Mouse (Mus musculus): ENCODE data around the gene Parl. TPM values are rescaled to one million over a fixed set of nuclear protein-coding genes. Genes with fewer than 3 reads are reported as not detected.

Parl gene
- 49.0 and 49.9 TPM in 2 replicates for polyA plus RNA-seq (2021; fragmentation: Nextera tagmentation)
- long read RNA-seq, experiment 1, transcript Parl-201 (10 exons, 1,348 nt), result major isoform, 45 of 53 reads
- long read RNA-seq, experiment 1, partial matches to known transcripts, result 4 of 53 reads
- long read RNA-seq, experiment 1, other reads (novel, unspliced or antisense), result 3 of 53 reads
- long read RNA-seq, experiment 2, transcript Parl-201 (10 exons, 1,348 nt), result major isoform, 85 of 100 reads
- long read RNA-seq, experiment 2, partial matches to known transcripts, result 3 of 100 reads
- long read RNA-seq, experiment 2, other reads (novel, unspliced or antisense), result 9 of 100 reads

DNA sequence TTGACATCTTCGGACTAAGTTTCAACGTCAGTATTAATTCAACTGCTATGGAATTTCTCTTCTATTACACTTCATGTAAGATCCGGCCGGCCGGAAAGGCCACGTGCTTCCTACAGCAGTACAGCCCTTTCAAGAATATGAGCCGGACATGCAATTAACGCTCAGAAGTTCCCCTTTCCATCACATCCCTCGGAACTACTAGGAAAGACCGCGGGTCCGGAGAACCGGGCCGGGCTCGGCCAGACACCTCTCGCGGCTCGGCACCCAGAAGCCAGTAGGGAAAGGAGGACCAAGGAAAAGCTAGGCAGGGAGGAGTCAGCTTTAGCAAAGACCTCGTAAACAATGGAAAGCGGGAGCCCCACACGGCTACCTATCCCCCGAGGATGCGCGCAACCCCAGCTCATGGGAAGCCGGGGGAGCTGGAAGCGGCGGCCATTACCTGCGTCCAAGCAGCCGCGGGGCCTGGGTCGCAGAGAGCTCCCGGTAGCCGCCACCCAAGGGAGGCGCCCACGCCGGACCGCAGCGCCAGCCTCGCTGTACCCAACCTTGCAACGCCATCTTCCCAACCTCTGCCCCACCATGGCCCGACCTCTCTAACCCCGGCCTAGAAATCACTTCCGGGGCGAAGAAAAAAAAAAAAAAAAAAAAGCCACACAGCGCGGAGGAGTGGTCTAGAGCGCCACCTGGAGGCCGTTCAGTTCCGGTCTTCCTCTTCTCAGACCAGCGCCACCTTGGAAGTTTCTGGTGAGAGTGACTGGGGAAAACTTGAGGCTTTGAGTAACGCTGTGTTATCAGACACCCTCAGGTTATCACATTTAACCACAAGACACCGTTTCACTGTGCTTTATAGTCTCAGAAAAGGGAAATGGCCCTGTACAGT is at the start of gene Parl:
Gene Parl (minus strand): TSS at position 618 of the 880 bp plus-strand sequence.

GRCm38 (mm10) chr16:20325286-20325685 is 23.1 kb upstream of the Parl start, which contains the start of gene Cyp2ab1:
Gene Cyp2ab1, minus strand, starts transcription at chr16:20325404.

DNA sequence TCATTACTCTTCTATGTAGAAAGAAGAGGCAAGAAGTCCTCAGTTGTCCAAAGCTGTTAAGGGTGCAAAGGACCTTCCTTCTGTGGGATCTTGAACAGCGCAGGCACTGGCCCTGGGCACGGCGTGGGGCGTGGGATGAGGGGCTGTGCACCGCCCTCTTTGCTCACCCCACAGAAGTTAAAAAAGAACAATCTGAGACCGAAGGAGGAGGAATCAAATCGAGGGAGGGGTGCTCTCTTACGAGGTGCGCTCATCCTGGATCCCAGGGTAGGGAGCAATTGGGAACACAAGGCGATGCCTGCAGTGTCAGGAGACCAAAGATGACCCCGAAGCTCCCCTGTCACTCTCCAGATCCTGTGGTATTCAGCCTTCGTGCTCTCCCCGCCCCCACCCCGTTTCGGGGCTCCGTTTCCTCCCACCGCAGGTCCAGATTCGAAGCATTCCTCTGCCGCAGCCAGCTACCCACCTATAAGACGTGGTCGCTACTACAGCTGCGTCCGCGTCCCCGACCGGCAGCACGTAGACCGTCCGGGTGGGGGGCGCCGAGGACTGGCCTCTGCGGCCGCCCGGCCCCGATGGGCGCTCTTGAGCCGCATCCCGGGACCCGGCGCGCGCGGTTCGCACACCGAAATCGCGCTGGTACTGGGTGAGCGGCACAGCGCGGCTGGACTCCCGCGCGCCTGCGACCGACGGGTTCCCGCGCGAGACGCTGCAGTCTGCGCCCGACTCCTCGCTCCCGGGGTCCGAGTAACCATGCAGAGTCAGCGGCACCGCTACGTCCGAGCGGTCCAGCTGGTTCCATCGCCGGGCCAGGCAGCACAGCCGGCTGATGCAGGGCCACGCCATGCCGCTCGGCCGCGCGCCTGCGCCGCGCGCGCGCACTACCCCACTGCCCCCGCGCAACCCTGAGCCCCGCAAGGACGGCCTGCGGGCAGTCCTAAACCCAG is 61.4 kb downstream of the Parl start, which contains the start of gene Map6d1:
Gene Map6d1 (minus strand): TSS at position 891 of the 947 bp plus-strand sequence.

Other genes with a start within 250 kb of the Parl start
- 17.3 and 19.2 TPM in 2 replicates for gene Klhl24, start 204.8 kb downstream of the Parl start, polyA plus RNA-seq (2021; fragmentation: Nextera tagmentation)
- gene Yeats2, start 161.3 kb downstream of the Parl start, polyA plus RNA-seq (2021; fragmentation: Nextera tagmentation), result 4.3 and 4.4 TPM in 2 replicates
- gene Map6d1, start 61.0 kb downstream of the Parl start, polyA plus RNA-seq (2021; fragmentation: Nextera tagmentation), result 37.3 and 38.1 TPM in 2 replicates
- not detected in 2 replicates for gene Cyp2ab1, start 23.0 kb upstream of the Parl start, polyA plus RNA-seq (2021; fragmentation: Nextera tagmentation)
- gene Abcc5, start 124.0 kb upstream of the Parl start, polyA plus RNA-seq (2021; fragmentation: Nextera tagmentation), result 49.2 and 59.3 TPM in 2 replicates
- gene Eif2b5, start 196.4 kb upstream of the Parl start, polyA plus RNA-seq (2021; fragmentation: Nextera tagmentation), result 27.9 and 32.3 TPM in 2 replicates
- gene Dvl3, start 214.6 kb upstream of the Parl start, polyA plus RNA-seq (2021; fragmentation: Nextera tagmentation), result 9.0 and 9.6 TPM in 2 replicates
- 912 and 945 TPM in 2 replicates for gene Ap2m1, start 233.1 kb upstream of the Parl start, polyA plus RNA-seq (2021; fragmentation: Nextera tagmentation)
- gene Abcf3, start 246.2 kb upstream of the Parl start, polyA plus RNA-seq (2021; fragmentation: Nextera tagmentation), result 48.0 and 55.5 TPM in 2 replicates

All from layer of hippocampus, adult 6 months (tissue).